Mouse (Mus musculus) megakaryocyte, embryonic 14.5 days (primary cell): ENCODE data around the gene Asb16. TPM values are rescaled to one million over a fixed set of nuclear protein-coding genes. Genes with fewer than 3 reads are reported as not detected.

Source experiments
- H3K27me3 ChIP-seq: replicated peaks from 2 replicates; pipeline ENCODE3; 2012; ENCODE audit warnings: inconsistent platforms
- H3K36me3 ChIP-seq: replicated peaks from 2 replicates; pipeline ENCODE3; 2012; ENCODE audit warnings: low read length, inconsistent platforms, mixed read lengths
- H3K4me1 ChIP-seq: 2 replicates; pipeline ENCODE4 v1.6.1; 2012; ENCODE audit warnings: inconsistent platforms
- H3K4me3 ChIP-seq: replicated peaks from 2 replicates; pipeline ENCODE3; 2012; ENCODE audit warnings: moderate library complexity, mild to moderate bottlenecking, inconsistent platforms
- H3K9me3 ChIP-seq: 2 replicates; pipeline ENCODE4 v1.6.1; 2012; ENCODE audit warnings: inconsistent platforms
- FLI1 ChIP-seq: IDR thresholded peaks from 2 replicates; pipeline ENCODE4 v1.6.1; 2012; ENCODE audit warnings: low read length, inconsistent platforms, mixed read lengths
- GATA1 ChIP-seq: IDR thresholded peaks from 3 replicates; pipeline ENCODE4 v1.6.1; 2012; ENCODE audit warnings: mixed read lengths, low read length, inconsistent platforms, borderline replicate concordance
- polyA plus RNA-seq: library from polyadenylated mRNA; stranded (reverse); fragments of >175 nt; gene quantifications from 2 replicates; pipeline ENCODE4 v1.2.3, GENCODE M21; 2012; ENCODE audit warnings: low replicate concordance; ENCODE audit not compliant: insufficient read depth

The Asb16 gene
- polyA plus RNA-seq, 1 experiment = not detected

DNA sequence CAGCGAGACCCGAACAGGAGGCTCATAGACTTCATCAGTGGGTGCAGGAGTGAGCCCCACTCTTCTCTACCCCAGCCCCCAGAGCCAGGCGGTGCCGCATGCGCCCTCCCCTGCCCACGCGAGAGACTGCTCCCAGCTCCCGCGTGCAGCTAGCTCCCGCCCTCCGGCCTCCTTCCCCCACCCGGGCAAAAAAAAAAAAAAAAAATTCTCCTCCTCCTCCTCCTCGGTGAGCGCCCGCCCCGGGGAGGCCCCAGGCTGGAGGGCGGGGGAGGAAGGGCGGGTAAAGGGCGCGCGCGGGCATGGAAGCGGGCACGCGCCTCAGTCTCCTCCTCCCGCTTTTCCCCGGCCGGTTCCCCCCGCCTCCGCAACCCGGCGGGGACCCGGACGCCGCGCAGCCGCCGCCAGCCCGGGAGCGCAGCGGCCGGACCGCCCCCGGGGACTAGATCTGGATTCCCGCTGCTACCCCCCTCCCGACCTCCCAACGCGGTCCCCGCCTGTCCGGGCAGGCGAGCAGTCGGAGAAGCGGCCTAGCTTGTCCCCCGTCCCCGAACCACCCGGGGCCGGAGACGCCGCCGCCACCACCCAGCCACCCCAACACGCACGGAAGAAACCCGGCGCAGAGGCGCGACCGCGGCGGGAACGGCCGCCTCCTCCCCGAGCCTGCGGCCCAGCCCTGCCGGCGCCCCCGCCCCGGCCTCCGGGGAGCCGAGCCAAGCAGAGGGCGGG is 48.2 kb downstream of the Asb16 start:
- Histone ChIP-seq H3K9me3 (no peaks in the 10 kb centered on the region), H3K27me3 (peaks cover 5% of the 10 kb centered on the region), H3K4me1 (peaks cover 57% of the 10 kb centered on the region), H3K4me3 (peak overlapping the region; percentile 92), H3K36me3 (peaks cover 44% of the 10 kb centered on the region)
- TF ChIP-seq FLI1 (no peak), GATA1 (no peak)

DNA sequence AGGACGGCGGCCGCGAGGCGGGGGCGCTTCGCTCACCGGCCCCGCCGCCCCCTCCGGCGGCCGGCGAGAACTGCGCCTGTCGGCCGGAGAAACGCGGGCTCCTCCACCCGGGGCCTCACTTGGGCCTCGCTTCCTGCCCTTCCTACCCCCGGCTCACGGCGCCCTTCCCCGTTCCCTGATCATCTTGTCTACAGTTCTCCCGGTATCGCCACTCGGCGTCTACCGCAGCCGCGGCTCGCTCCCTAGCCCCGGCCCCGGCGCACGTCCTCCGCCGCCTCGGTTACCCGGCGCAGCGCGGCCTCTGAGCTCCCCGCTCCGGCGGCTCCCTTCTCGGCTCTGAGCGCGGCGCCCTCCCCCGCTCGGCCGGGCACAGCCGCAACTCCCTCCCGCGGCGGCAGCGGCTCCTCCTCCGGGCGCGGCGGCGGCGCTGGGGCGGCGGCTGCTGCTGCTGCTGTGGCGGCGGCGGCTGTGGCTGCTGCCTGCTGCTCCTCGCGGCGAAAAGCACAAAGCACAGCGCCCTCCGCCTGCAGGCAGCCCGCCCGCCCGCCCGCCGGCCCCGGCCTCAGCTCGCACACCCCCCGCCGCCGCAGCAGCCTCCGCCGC is 48.9 kb downstream of the Asb16 start:
- H3K4me1 ChIP-seq = peaks cover 50% of the 10 kb centered on the region

DNA sequence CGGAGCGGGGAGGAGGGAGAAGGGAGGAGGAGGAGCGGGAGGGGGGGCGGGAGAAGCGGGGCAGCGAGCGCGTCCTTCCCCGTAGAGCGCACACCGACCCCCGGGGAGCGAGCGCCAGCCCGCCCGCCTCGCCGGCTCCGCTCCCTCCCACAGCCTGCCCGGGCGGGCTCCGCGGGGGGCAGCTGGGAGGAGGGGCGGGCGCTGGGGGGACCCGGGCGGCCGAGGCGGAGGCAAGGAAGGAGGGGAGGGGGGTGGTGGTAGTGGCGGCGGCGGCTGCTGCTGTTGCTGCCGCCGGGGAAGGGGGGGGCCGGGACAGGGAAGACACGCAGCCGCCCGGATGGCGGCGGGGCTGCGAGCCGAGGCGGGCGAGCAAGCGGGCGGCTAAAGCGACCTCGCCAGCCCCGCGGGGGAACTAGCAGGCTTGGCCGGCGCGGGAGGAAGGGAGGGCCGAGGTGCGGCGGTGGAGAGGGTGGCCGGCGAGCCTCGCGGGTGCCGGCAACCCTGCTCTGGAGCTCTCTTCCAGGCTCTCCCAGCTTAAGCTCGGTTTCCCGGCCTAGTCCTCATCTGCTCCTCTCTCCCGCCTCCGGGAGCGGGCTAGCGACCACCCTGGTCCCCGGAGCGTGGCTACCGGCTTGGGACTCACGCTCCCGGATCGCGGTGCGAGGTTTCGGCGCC is 49.5 kb downstream of the Asb16 start:
- peaks cover 12% of the 10 kb centered on the region for H3K27me3 ChIP-seq
- no peaks in the 10 kb centered on the region for H3K9me3 ChIP-seq
- TF ChIP-seq FLI1 (no peak), GATA1 (no peak)
- peaks cover 44% of the 10 kb centered on the region for H3K4me1 ChIP-seq
- H3K36me3 ChIP-seq = peaks cover 31% of the 10 kb centered on the region
- peak overlapping the region; percentile 92 for H3K4me3 ChIP-seq

More for the DNA sequence above, 48.9 kb downstream of the Asb16 start:
- TF ChIP-seq FLI1 (no peak), GATA1 (no peak)
- no peaks in the 10 kb centered on the region for H3K9me3 ChIP-seq
- H3K27me3 ChIP-seq = peaks cover 8% of the 10 kb centered on the region
- H3K4me3 ChIP-seq = peak overlapping the region; percentile 92
- peaks cover 37% of the 10 kb centered on the region for H3K36me3 ChIP-seq

DNA sequence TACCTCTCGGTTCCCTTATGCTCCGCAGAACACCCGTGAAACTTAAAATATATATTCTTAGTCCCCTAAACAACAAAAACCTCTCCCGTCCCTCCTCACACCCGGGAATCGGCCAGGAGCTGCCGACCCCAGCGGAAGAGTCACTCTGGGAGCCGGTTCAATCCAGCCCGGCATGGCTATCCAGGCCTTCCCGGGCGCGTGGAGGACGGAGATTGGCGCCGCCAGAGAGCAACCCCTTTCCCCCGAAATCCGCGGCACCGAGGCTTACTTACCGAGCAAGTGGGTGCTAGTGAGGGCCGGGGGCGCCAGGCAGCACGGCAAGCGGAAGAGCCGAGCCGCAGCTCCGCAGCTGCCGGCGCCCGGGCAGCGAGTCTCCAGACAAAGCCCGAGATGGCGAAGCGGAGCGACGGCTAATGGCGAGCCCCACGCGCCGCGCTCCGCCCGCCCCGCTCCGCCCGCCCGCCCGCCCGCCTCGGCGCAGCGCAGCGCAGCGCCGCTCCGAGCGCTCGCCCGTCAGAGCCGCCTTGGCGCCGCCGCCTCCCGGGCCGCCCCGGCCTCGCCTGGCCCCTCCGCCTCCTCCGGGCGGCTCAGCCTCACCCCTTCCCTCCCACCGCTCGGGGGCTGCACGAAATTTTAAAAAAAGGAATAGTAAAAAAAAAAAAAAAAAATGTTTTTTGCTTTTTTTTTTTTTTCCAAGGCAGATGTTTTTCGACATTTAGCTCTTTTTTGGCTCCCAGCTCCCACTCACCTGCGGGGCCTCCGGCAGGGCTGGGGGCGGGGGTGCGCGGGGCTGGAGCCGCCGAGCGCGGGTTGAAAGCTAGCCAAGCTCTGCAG is 50.2 kb downstream of the Asb16 start:
- H3K4me3 ChIP-seq = peak overlapping the region; percentile 92
- no peaks in the 10 kb centered on the region for H3K9me3 ChIP-seq
- H3K36me3 ChIP-seq = peaks cover 23% of the 10 kb centered on the region
- no peak for TF ChIP-seq GATA1
- peaks cover 37% of the 10 kb centered on the region for H3K4me1 ChIP-seq
- peaks cover 18% of the 10 kb centered on the region for H3K27me3 ChIP-seq

DNA sequence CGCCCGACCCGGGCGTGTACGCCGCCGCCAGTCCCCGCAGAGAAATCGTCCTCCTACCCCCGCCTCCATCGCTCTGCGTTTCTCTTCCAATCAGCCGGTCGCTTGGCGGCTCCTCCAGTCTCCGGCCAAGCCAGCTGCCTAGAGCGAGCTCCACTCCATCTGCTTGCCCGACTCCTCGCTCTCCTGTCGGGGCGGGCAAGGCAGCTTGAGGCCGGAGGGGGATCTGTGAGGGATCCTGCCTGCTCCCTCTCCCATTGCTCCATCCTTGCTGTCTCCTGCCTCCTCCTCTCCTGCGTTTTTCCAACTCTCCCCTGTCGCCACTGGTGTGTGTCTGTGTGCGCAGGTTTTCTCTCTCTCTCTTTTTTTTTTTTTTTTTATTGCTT is 50.9 kb downstream of the Asb16 start, which contains the start of gene Ubtf:
Ubtf (minus strand) TSS at position 333 of the 383 bp plus-strand sequence.
- Histone ChIP-seq H3K36me3 (peaks cover 17% of the 10 kb centered on the region), H3K27me3 (peaks cover 21% of the 10 kb centered on the region), H3K4me1 (peaks cover 32% of the 10 kb centered on the region), H3K9me3 (no peaks in the 10 kb centered on the region), H3K4me3 (peak within 1 kb of the TSS; percentile 92)
- no peak for TF ChIP-seq GATA1
- TF ChIP-seq FLI1 = no peak

DNA sequence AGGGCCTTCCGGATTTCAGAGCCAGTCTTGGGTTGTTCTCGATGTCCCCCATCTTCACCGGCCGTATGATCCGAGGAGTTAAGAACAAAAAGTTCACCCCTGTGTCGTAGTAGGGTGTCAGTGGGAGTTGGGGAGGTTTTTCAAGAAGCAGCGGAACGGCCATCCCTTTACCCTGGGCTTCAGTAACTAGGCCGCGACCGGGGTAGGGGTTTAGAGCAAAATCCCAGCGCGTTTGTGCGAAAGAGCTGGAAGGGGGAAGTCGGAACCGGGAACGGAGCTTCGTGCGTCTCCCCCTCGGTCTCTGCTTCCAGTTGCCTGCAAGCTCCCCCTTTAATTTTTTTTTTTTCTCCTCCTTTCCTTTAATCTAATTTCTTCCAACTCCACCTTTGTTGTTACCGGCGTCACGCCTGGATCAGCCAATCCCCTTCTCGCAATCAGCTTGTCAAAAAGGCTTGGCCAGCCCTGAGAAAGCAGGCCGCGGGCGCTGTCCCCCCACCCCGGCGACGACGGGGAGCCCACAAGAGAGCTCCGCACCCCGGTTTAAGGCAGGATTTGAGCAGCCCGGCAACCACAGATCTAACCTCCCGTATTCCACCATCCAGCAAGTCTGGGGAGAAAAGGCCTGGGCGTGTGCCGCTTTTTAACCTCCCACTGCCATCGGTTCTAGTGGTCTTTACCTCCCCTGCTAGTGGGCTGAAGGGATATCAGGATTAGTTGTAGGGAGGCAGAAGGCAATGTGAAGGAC is 51.6 kb downstream of the Asb16 start:
- TF ChIP-seq GATA1 (no peak), FLI1 (no peak)
- peak overlapping the region; percentile 92 for H3K4me3 ChIP-seq
- H3K36me3 ChIP-seq = peaks cover 10% of the 10 kb centered on the region
- peaks cover 22% of the 10 kb centered on the region for H3K27me3 ChIP-seq
- H3K9me3 ChIP-seq = no peaks in the 10 kb centered on the region
- H3K4me1 ChIP-seq = peaks cover 26% of the 10 kb centered on the region

DNA sequence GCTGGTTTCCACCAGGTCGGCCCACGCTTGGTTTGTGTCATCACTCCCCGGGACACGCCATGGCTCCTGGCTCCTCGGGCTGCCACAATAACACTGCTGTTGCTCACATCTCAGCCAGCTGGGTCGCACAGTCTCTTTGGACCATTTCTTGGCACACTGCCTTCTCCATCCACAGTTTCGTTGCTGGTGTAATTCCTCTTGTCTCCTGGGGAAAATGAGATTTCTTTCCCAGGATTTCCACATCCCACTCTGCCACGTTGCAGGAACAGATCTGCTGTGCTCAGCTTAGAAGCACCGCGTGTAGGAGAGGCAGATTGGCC is 52.1 kb downstream of the Asb16 start:
- TF ChIP-seq FLI1 (no peak), GATA1 (no peak)

DNA sequence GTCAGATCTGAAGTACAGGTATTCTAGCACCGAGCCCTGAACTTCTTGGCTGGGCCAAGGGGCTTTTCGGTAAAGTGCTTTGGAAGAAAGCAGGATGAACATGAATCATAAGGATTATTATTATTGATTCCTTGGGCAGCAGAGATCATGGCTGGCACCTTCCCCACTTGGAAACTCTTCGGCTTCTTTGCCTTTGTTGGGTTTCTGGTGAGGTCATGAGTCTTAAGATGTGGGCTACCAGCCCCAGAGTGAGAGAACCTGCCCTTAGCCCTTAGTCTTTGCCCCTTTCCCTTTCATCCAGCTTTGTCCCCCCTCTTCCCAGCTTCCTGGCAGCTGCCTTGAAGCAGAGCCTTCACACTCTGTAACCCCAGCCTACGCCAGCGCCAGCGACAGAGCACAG is 53.4 kb downstream of the Asb16 start:
- Histone ChIP-seq H3K36me3 (no peaks in the 10 kb centered on the region), H3K4me1 (peaks cover 12% of the 10 kb centered on the region), H3K27me3 (peaks cover 29% of the 10 kb centered on the region), H3K4me3 (no peak overlapping the region), H3K9me3 (no peaks in the 10 kb centered on the region)
- TF ChIP-seq FLI1 (no peak), GATA1 (no peak)

More for the DNA sequence above, 52.1 kb downstream of the Asb16 start:
- Histone ChIP-seq H3K9me3 (no peaks in the 10 kb centered on the region), H3K4me1 (peaks cover 21% of the 10 kb centered on the region), H3K36me3 (peaks cover 4% of the 10 kb centered on the region), H3K4me3 (peak overlapping the region; percentile 92), H3K27me3 (peaks cover 22% of the 10 kb centered on the region)

DNA sequence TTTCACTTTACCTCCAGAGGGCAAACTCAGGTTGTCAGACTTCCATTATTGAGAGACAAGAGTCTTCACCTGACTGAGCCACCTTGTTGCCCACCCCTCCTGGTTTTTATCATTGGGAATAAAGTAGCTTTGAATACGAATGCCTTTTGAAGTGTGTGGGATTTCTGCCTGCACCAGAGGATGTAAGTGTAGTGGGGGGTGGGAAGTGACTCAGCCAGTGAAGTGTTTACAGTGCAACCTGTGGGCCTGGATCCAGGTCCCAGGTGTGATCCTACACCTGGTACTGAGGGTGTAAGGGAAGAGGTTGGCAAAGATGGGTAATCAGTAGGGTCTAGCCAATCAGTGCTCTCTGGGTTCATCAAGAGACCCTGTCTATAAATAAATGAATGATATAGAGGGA is 55.0 kb downstream of the Asb16 start:
- Histone ChIP-seq H3K4me1 (peaks cover 12% of the 10 kb centered on the region), H3K36me3 (no peaks in the 10 kb centered on the region), H3K9me3 (no peaks in the 10 kb centered on the region), H3K4me3 (no peak overlapping the region), H3K27me3 (peaks cover 39% of the 10 kb centered on the region)
- TF ChIP-seq FLI1 (no peak), GATA1 (no peak)
